Mouse (Mus musculus): ENCODE data around the gene Tfb2m.

- TF ChIP-seq CTCF (IDR thresholded peaks at IDR 0.05) (no peak), EP300 (IDR thresholded peaks at IDR 0.05) (no peak)
Observed at GRCm38 (mm10) chr1:179551336-179551735, 5.3 kb upstream of the Tfb2m start.

Measured in lung, postnatal 0 days (tissue).